Mouse (Mus musculus) brain, embryonic 14.5 days (tissue): ENCODE measurements around the gene Prss45.

Experiments
- CTCF ChIP-seq: fragments of 200-500 bp; IDR thresholded peaks from 2 replicates; pipeline ENCODE4 v1.5.1; 2012; ENCODE audit warnings: inconsistent platforms, mild to moderate bottlenecking, moderate library complexity, borderline replicate concordance; ENCODE audit not compliant: insufficient read depth, insufficient read length; ENCODE audit errors: extremely low read depth
- POLR2A ChIP-seq: fragments of 200-500 bp; IDR thresholded peaks from 2 replicates; pipeline ENCODE4 v1.6.1; 2012; ENCODE audit warnings: mild to moderate bottlenecking, inconsistent platforms, borderline replicate concordance; ENCODE audit not compliant: poor library complexity, insufficient read depth, insufficient read length, severe bottlenecking; ENCODE audit errors: extremely low read depth

DNA sequence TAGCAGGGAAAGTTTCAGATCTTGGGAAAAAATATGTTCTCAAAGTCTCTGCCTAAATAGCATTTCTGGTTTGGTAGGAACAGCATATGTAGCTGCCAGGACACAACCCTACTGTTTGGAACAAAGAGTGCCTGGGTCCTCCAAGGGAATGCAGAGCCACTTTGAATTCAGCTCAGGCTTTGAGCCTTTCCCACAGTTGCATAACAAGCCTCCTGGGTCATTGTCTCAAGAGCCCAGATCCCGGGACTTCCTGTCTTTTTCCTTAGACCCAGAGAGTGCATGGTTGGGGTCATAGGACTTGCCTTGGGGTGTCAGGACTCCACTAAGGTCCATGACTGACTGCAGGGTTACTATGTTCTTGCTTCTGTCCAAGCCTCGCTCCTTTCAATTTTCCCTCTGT is 1.7 kb downstream of the Prss45 start:
- no peak for TF ChIP-seq POLR2A
- no peak for TF ChIP-seq CTCF
